Mouse (Mus musculus) olfactory bulb, adult 2 months (tissue): ENCODE data around the gene Ntmt1.

Experiments used
- CTCF ChIP-seq: fragments of 200-500 bp; IDR thresholded peaks from 2 replicates; pipeline ENCODE4 v1.5.1; 2012; ENCODE audit warnings: low read depth, mild to moderate bottlenecking, low read length, moderate library complexity; ENCODE audit not compliant: insufficient read depth
- POLR2A ChIP-seq: fragments of 200-500 bp; IDR thresholded peaks from 2 replicates; pipeline ENCODE4 v1.6.1; 2012; ENCODE audit warnings: mild to moderate bottlenecking, low read depth, low read length, moderate library complexity; ENCODE audit not compliant: insufficient read depth

- TF ChIP-seq CTCF = no peak
- TF ChIP-seq POLR2A = no peak
Observed at GRCm38 (mm10) chr2:30778235-30778634, 29.4 kb upstream of the Ntmt1 start.
